7 mouse cellular contexts compared by ENCODE assay signal in genomic region chr3:104682671-104683504, GRCm38 (mm10). TPM values are rescaled to one million over a fixed set of nuclear protein-coding genes. Genes with fewer than 3 reads are reported as not detected.
DNase-seq lines count a peak whose midpoint lies in the region; ATAC-seq and TF ChIP-seq lines count a peak whose summit lies in the region.

No protein-coding gene starts in this region.

- H3K9ac ChIP-seq in hindbrain, embryonic 15.5 days, result no peak overlapping the region

- no peak overlapping the region for H3K4me3 ChIP-seq in hindbrain, embryonic 15.5 days

- H3K36me3 ChIP-seq in hindbrain, embryonic 15.5 days, result no peaks in the 10 kb centered on the region

- 58% methylated on average over 11 of the region's 11 CpGs for whole genome bisulfite sequencing in hindbrain, embryonic 15.5 days

- intact Hi-C loops in left cerebral cortex, postnatal 14 days (cut with DNase I), result loop anchor here (2.0 kb wide), 2 partner anchors 142 to 170 kb away; no protein-coding TSS in a partner anchor

- H3K27ac ChIP-seq in hindbrain, embryonic 15.5 days (replicated peaks), result no peak overlapping the region

- H3K4me2 ChIP-seq in hindbrain, embryonic 15.5 days, result no peak overlapping the region

- no peaks in the 10 kb centered on the region for H3K9me3 ChIP-seq in hindbrain, embryonic 15.5 days

- no peaks in the 10 kb centered on the region for H3K27me3 ChIP-seq in hindbrain, embryonic 15.5 days

- no peaks in the 10 kb centered on the region for H3K4me1 ChIP-seq in hindbrain, embryonic 15.5 days (replicated peaks)

- peak; percentile 78; the same call in 1 of the 2 replicates for TF ChIP-seq CTCF in brain, embryonic 14.5 days (IDR thresholded peaks at IDR 0.05; ENCODE audit: borderline replicate concordance, extremely low read depth, insufficient read depth, insufficient read length)

- DNase-seq in MN1 (ENCODE audit: low spot score), result peak; percentile 84
- DNase-seq in brain, embryonic 14.5 days (ENCODE audit: low read depth), result peak; percentile 88
- peak; percentile 62 to 68 for DNase-seq in left cerebral cortex, postnatal 14 days (ENCODE audit: low spot score in 2 of 2)
- peak; percentile 40 for DNase-seq in skeletal muscle tissue, adult 2 months (ENCODE audit: low read depth, low spot score)

- peak; percentile 79 for ATAC-seq in erythroid progenitor cell, adult 5-6 weeks (replicated peaks; ENCODE audit: low FRiP score, poor library complexity, severe bottlenecking)
- peak; percentile 74; the same call in 1 of the 2 replicates for ATAC-seq in hindbrain, embryonic 15.5 days (ENCODE audit: low FRiP score, low read depth)
- peak; percentile 98 for ATAC-seq in megakaryocyte progenitor cell, adult 5-6 weeks (replicated peaks; ENCODE audit: poor library complexity)

- TF ChIP-seq POLR2A in brain, embryonic 14.5 days (IDR thresholded peaks at IDR 0.05; ENCODE audit: borderline replicate concordance, extremely low read depth, insufficient read depth, insufficient read length, poor library complexity, severe bottlenecking), result no peak

RNA-seq across cellular contexts. Expression of gene Slc16a1, which starts 44.4 kb away (rescaled TPM):
- 6.7 and 7.3 TPM in 2 replicates for polyA plus RNA-seq in brain, embryonic 14.5 days (2012; rRNA removed)
- 334 and 364 TPM in 2 replicates for total RNA-seq in erythroid progenitor cell, adult 5-6 weeks (2015; ENCODE audit: low replicate concordance)
- 431 and 500 TPM in 2 replicates for total RNA-seq in erythroid progenitor cell, adult 5-6 weeks (2017; ENCODE audit: low replicate concordance)
- 9.1 and 10.5 TPM in 2 replicates for polyA plus RNA-seq in hindbrain, embryonic 15.5 days (2015; fragmentation: Nextera tagmentation; extraction: Ambion mirVana)
- 10 to 100 TPM; 73.0 to 75.0 TPM for total RNA-seq in left cerebral cortex, postnatal 14 days (2021)
- 59.7 and 60.3 TPM in 2 replicates for total RNA-seq in megakaryocyte progenitor cell, adult 5-6 weeks (2015)
- total RNA-seq in megakaryocyte progenitor cell, adult 5-6 weeks (2017), result 92.8 and 104 TPM in 2 replicates
